Mouse (Mus musculus) CH12.LX (cell line): ENCODE data around the gene Jtb.

Experiments
- CHD1 ChIP-seq: IDR thresholded peaks from 2 replicates; pipeline ENCODE4 v1.6.1; 2012; ENCODE audit warnings: low read depth, low read length, improper control_type of control experiment, inconsistent platforms
- CTCF ChIP-seq, 2 experiments: IDR thresholded peaks in 1 of 2; conservative IDR thresholded peaks in 1 of 2; 2 replicates each; pipeline ENCODE4 v1.5.1; 2011 to 2012; ENCODE audit warnings: low read depth in 2 of 2, low read length in 2 of 2, improper control_type of control experiment in 1 of 2, inconsistent platforms in 1 of 2, mild to moderate bottlenecking in 1 of 2, moderate library complexity in 1 of 2
- E2F4 ChIP-seq: IDR thresholded peaks from 2 replicates; pipeline ENCODE4 v1.6.1; 2011; ENCODE audit warnings: low read depth, low read length, improper control_type of control experiment; ENCODE audit not compliant: insufficient replicate concordance
- KAT2A ChIP-seq: IDR thresholded peaks from 2 replicates; pipeline ENCODE4 v1.6.1; 2012; ENCODE audit warnings: low read length, improper control_type of control experiment, inconsistent platforms; ENCODE audit not compliant: insufficient replicate concordance
- MAFK ChIP-seq: IDR thresholded peaks from 2 replicates; pipeline ENCODE4 v1.6.1; 2011; ENCODE audit warnings: low read length, improper control_type of control experiment; ENCODE audit not compliant: insufficient replicate concordance
- MAX ChIP-seq: IDR thresholded peaks from 2 replicates; pipeline ENCODE4 v1.6.1; 2011; ENCODE audit warnings: low read length, improper control_type of control experiment
- MEF2A ChIP-seq: IDR thresholded peaks from 2 replicates; pipeline ENCODE4 v1.6.1; 2014; ENCODE audit warnings: low read depth, mild to moderate bottlenecking, inconsistent platforms, low read length, improper control_type of control experiment, borderline replicate concordance
- POLR2A ChIP-seq: IDR thresholded peaks from 2 replicates; pipeline ENCODE4 v1.6.1; 2011; ENCODE audit warnings: low read depth, mild to moderate bottlenecking, improper control_type of control experiment, low read length
- TBP ChIP-seq: conservative IDR thresholded peaks from 2 replicates; pipeline ENCODE4 v1.6.1; 2011; ENCODE audit warnings: low read depth, low read length, improper control_type of control experiment
- TCF12 ChIP-seq: IDR thresholded peaks from 2 replicates; pipeline ENCODE4 v1.6.1; 2014; ENCODE audit warnings: low read depth, mild to moderate bottlenecking, inconsistent platforms, low read length, improper control_type of control experiment
- UBTF ChIP-seq: IDR thresholded peaks from 2 replicates; pipeline ENCODE4 v1.6.1; 2012; ENCODE audit warnings: low read depth, mild to moderate bottlenecking, inconsistent platforms, low read length, improper control_type of control experiment, moderate library complexity
- USF1 ChIP-seq: IDR thresholded peaks from 2 replicates; pipeline ENCODE4 v1.6.1; 2014; ENCODE audit warnings: low read depth, mild to moderate bottlenecking, inconsistent platforms, low read length, improper control_type of control experiment
- ZKSCAN1 ChIP-seq: IDR thresholded peaks from 2 replicates; pipeline ENCODE4 v1.6.1; 2012; ENCODE audit warnings: low read depth, inconsistent platforms, low read length, improper control_type of control experiment, borderline replicate concordance
- ZNF384 ChIP-seq: IDR thresholded peaks from 2 replicates; pipeline ENCODE4 v1.6.1; 2012; ENCODE audit warnings: low read depth, low read length, improper control_type of control experiment, inconsistent platforms

DNA sequence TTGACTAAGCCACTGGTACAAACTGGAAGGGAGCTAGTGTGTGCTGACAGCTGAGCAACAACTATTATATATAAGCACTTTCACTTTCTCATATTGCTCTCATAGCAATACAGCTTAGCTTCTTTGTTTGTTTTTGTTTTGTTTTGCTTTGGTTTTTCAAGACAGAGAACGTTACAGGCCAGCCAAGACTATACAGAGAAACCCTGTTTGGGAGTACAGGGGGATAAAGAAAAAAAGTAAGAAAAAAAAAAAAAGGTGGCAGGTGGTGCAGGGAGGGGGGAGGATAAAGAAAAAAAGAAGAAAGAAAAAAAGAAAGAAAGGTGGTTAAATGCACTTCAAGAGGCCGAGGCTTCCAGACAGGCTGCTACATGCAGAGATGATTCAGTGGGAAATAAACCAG, 14.0 kb downstream of the Jtb start:
- TF ChIP-seq TBP (no peak), CTCF (conservative IDR thresholded peaks at IDR 0.05 in 1 of 2, IDR thresholded peaks at IDR 0.05 in 1 of 2; ENCODE audit: low read depth in 2 of 2, low read length in 2 of 2) (no peak), UBTF (no peak), MAX (no peak), USF1 (no peak), TCF12 (no peak), KAT2A (no peak), MEF2A (no peak), ZKSCAN1 (no peak), MAFK (no peak), CHD1 (no peak), E2F4 (no peak), POLR2A (no peak), ZNF384 (no peak)
